Mouse (Mus musculus) adrenal gland, adult 8-10 months (tissue): ENCODE measurements at regions not wholly inside any gene's neighbourhood (a gene's known extent, or its start where the extent isn't known, plus 50 kb on each side); places are given as distances from the start of the nearest gene placed in this dataset.

Experiments used
- DNase-seq: peaks from one replicate; pipeline ENCODE4 v3.0.0; 2022

DNA sequence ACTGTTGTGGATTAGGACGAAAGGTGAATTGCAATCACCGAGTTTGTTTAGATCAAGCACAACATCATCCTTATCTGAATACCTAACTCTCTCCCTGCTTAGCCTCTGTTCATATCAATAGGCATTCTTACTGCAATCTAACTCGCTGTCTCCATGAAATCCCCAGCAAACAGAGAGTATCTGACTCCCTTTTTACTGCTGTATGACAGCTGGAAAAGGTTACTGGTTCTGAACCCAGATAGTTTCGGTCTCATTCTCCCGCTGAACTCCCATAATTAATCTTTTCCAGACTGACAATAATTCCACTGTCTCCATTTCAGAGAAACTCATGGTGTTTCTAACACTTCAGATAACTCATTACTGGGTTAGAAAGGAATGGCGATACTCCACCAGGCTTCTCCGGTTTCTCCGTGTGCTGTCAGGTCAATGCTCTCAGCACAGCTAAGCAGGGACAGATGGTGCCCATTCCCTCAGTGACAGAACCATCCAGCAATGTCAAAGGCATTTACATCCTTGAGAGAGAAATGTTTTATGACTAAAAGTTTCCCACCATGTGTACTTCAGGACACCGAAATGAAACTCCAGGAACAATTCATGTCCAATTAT is 167.5 kb upstream of the Itga4 start:
- no peak for DNase-seq

DNA sequence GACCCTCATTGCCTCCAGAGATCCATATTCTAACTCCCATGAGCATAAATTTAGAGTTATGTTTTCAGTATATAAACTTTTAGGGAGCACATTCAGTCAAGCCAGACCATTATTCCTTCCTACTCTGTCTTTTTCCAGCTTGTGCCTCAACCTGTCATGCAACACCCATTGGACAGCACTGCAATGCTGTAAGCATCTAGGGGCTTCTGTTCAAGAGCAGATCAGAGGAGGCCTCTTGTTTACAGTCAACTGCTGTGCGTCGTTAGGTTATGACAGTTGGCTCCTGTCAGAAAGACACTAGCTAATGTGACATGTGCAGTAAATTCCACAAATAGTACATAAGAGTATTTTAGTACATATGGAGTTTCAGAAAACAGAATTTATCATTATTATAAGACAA is 165.0 kb upstream of the Itga4 start:
- no peak for DNase-seq

DNA sequence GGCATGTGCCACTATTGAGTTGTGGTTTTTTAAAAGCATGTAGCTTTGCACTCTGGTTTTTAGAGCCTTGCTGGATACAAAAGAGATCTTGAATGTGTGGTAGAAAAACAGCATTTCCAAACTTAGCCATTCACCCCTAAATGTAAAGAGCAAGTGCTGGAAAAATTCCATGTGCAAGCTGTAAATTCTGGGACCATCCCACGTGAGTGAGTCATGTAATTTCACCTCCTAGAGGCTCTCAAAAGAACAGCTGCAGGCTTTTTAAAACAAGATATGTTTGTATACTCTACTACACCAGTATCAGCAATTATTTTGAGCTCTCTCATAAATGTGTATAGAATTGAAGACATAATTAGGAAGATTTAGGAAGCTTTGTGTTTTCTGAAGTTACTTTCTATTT is 160.9 kb upstream of the Itga4 start:
- no peak for DNase-seq

DNA sequence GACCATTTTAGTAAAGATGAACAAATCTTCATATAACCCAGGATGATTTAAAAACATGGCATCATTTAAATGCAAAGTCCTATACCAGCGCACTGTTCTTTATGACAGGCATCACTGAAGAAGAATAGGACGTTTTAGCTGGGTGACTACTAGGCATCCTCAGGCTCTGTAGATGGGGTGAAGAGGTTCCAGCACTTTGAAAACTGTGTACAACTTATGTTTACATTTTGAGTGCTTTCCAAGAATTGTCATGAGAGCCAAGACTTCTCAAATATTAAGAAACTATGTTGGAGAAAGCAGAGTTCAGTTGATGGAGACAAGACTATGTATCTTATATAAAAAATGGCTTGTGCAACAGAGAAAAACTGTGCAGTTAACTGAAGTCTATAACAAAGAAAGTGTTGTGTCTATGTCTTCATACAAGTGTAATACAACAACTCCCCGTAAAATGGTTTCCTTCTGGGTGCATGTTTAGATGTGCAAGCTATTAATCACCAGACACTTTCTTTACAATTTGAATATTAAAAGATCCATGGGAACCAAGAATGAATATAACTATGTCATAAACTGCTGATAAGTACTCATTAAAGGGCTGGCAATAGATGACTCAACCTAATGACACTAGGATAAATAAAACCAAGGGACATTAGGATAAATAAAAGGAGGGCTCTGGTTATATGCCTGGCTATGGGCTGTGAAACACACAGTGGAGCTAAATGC is 158.5 kb upstream of the Itga4 start:
- DNase-seq = no peak

DNA sequence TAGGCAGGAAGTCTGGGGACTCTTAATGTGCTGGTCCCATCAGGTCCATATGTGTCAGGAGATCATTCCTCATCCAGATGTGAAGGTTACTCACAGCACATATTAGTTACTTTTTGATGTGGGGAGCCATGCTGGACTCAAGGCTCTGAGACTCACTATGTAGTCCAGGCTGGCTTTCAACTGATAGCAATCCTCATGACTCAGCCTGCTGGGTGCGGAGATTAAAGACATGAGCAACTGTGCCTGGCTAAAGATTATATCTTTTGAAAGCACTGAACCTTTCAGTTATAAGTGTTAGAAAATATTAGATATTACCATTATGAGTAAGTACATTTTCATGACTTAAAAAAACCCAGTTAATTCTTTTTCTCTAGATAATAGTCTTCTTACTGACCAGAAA is 155.6 kb upstream of the Itga4 start:
- no peak for DNase-seq

DNA sequence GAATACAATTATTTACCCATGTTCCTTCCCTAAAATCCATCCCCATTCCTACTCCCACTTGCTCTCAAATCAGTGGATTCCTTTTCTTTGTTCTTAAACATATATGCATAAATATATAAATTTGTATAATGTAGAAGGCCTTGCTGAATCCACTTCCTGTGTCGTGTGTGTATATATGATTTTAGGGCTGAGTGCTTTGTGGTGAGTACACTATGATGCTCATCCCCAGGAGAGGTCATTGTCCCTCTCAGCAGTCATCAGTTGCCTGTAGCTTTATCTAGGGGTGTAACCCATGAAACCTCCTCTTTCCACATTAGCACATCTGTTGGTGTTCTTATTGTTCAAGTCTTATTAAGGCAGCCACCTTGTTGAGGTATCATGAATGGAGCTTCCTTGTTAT is 143.6 kb upstream of the Itga4 start:
- no peak for DNase-seq

DNA sequence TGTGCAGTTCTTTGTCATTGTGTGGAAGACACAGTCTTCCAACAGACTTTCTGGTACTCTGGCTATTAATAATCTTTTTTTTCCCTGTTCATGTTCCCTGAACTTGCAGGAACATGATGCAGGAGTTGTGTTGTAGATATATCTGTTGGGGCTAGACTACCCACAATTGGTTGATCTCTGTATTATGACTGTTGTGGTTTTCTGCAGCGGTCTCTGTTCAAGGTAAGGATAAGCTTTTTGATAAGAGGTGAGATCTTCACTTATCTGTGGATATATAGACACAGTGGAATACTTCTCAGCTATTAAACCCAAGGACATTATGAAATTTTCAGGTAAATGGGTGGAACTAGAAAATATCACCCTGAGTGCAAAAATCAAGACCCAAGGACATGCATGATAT is 143.2 kb upstream of the Itga4 start:
- no peak for DNase-seq

GRCm38 (mm10) chr2:79120610-79121345 is 134.4 kb upstream of the Itga4 start:
- no peak for DNase-seq

GRCm38 (mm10) chr2:79122530-79122929 is 132.7 kb upstream of the Itga4 start:
- no peak for DNase-seq

GRCm38 (mm10) chr2:79124272-79124976 is 130.8 kb upstream of the Itga4 start:
- DNase-seq = no peak

- DNase-seq = no peak
Observed at GRCm38 (mm10) chr2:79126170-79126879, 128.9 kb upstream of the Itga4 start.

DNA sequence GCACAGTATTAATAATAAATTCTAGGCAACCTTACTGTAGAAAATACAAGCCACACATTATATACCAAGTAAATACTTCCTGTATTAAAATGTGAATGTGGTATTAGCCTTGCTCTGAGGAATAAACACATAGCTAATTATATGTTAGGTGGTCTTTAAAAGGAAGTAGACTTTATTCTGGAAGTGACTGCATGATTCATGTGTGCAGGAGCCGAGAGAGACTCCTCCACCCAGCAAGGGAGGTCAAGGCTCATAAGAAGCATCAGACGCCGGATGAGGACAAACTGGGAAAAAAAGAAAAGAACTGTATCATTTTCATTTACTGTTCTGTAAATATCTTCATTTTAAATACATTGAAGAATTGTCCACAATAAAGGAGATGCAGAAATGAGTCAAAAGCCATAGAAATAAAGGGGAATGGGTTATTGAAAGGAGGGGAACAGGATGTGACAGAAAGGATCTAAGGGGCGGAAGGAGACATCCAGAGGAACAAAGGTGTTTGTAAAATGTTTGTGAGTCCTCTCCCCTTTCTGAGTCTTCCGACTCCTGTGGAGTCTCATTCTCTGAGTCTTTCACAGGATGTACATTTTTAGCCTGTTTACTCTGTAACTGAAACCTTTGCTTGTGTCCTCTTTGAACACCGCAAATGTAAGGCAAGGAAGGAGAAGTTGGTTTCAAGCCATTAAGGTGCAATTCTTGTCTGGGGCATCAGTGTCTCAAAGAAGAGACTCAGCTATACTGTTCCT is 128.1 kb upstream of the Itga4 start:
- no peak for DNase-seq

GRCm38 (mm10) chr2:79127822-79128221 is 127.4 kb upstream of the Itga4 start:
- no peak for DNase-seq

GRCm38 (mm10) chr2:79130660-79131059 is 124.6 kb upstream of the Itga4 start:
- no peak for DNase-seq

- no peak for DNase-seq
Observed at GRCm38 (mm10) chr2:79131235-79131634, 124.0 kb upstream of the Itga4 start.

- DNase-seq = no peak
Observed at GRCm38 (mm10) chr2:79131743-79132517, 123.3 kb upstream of the Itga4 start.

DNA sequence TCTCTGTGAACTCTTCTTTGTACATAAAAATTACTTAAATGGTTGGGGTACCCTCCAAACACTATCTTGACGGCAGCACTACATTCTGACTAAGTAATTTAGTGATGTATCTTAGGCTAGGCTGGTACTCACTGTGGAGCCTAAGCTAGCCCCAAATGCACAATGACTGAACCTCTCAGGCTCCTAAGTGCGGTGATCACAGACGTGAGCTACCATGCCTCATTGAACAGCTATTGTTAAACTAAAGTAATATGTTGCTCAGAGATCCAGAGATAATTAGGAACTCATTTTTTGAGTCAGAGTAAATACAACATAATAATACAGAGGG is 122.7 kb upstream of the Itga4 start:
- DNase-seq = no peak

DNA sequence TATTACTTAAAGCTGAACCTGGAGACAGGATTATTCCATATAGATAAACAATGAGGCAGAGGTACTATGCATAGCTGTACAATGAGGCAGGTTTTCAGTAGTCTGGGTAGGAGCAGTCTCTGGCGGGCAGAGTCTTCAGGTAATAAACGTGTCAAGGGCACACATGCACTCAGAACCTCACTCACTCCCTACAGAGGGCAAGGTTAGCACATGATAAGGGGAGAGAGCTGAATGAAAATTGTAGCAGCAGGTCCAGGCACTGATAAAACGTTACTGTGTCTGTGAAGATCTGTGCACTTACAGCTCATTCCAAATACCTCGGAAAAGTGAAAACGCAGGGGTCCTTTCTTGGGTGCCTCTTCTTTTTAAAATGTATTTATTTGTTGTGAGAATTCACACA is 120.9 kb upstream of the Itga4 start:
- DNase-seq = no peak

DNA sequence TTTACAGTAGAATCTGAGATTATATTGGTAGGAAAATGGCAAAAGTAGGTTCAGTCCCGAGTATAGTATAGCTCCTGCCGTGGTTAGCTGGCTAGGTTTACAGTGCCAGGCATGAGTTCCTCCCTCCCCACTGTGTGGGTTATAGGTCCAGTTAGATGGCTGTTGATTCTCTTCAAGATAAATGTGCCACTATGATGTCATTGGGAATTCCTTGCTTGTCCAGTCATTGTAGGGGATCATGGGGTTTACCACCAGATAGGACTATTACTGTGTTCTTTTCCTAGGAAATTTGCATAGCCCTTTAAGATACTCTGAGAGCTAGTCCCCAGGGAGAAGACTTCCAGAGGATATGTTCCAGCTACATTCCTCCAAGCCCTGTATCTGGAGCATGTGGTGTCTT is 119.2 kb upstream of the Itga4 start:
- DNase-seq = no peak

GRCm38 (mm10) chr2:79136619-79137458 is 118.4 kb upstream of the Itga4 start:
- DNase-seq = no peak
